Comparison of ENCODE assay signal across 25 mouse cellular contexts in genomic region chr11:109612871-109613529, GRCm38 (mm10). TPM values are rescaled to one million over a fixed set of nuclear protein-coding genes. Genes with fewer than 3 reads are reported as not detected.
DNase-seq lines count a peak whose midpoint lies in the region; ATAC-seq and TF ChIP-seq lines count a peak whose summit lies in the region.
"Had no signal": no experiment of that assay in that cellular context is flagged by ENCODE, and none has a peak within 500 bp of the region (broad histone marks: within the 10 kb centered on the region; RNA-seq: fewer than 3 reads in every experiment).

No protein-coding gene starts in this region.

- peaks cover 36% of the 10 kb centered on the region for H3K4me1 ChIP-seq in heart, embryonic 13.5 days
- peaks cover 41% of the 10 kb centered on the region for H3K4me1 ChIP-seq in heart, embryonic 10.5 days
- H3K4me1 ChIP-seq in MEL (ENCODE audit: control insufficient read depth in 1 of 2, insufficient read depth in 2 of 2, low read length in 2 of 2) = peaks cover 14 to 34% of the 10 kb centered on the region in 2 experiments
- H3K4me1 ChIP-seq in liver, embryonic 14.5 days (replicated peaks; ENCODE audit: control insufficient read depth in 2 of 2, insufficient read depth in 2 of 2, low read length in 1 of 2) = peaks cover 64 to 75% of the 10 kb centered on the region in 2 experiments
- H3K4me1 ChIP-seq in embryonic facial prominence, embryonic 10.5 days = peaks cover 37% of the 10 kb centered on the region

- DNase-seq in heart, embryonic 10.5 days (ENCODE audit: low spot score) = no peak
- peak; percentile 85 for DNase-seq in MEL (ENCODE audit: low read depth, low spot score)
- DNase-seq in liver, embryonic 14.5 days (ENCODE audit: low read depth in 3 of 3, low spot score in 3 of 3) = peak; percentile 81 to 86 (median 81)
- DNase-seq in embryonic facial prominence, embryonic 10.5 days (ENCODE audit: low spot score) = no peak
- DNase-seq in adrenal gland, adult 18-20 months (ENCODE audit: low spot score in 2 of 2) = no peak
- DNase-seq: adrenal gland, postnatal 10 days; cerebellum, adult 18-20 months; cerebellum, postnatal 25 days; heart, postnatal 10 days; kidney, adult 9 months; kidney, postnatal 4 days; lung, postnatal 4 days; right cerebral cortex, adult 18-20 months; thymus, adult 2 months had no signal

- no peak for ATAC-seq in heart, embryonic 13.5 days (ENCODE audit: extremely low read depth, insufficient number of reproducible peaks, low FRiP score, low TSS enrichment)
- peak; percentile 11; the same call in 1 of the 2 replicates for ATAC-seq in erythroblast, adult 5-6 weeks (replicated peaks; ENCODE audit: low FRiP score, poor library complexity, severe bottlenecking)
- peak; percentile 22 for ATAC-seq in liver, embryonic 14.5 days (ENCODE audit: insufficient read depth)
- ATAC-seq in activated CD4-positive, CD25-positive, alpha-beta regulatory T cell, adult 4 months = no peak
- ATAC-seq: CD4-positive, CD25-positive, alpha-beta regulatory T cell, adult 4 months; forebrain, embryonic 15.5 days; intestine, embryonic 15.5 days; midbrain, embryonic 13.5 days had no signal

- no peaks in the 10 kb centered on the region for H3K79me2 ChIP-seq in MEL (ENCODE audit: control insufficient read depth, insufficient read depth, low read length, poor library complexity)

- no peak for TF ChIP-seq CTCF in MEL (IDR thresholded peaks at IDR 0.05 in 2 of 3, conservative IDR thresholded peaks at IDR 0.05 in 1 of 3; ENCODE audit: control insufficient read depth in 1 of 3, insufficient read depth in 1 of 3, low read depth in 2 of 3, low read length in 3 of 3, poor library complexity in 1 of 3, severe bottlenecking in 1 of 3)
- no peak for TF ChIP-seq CTCF in liver, embryonic 14.5 days (IDR thresholded peaks at IDR 0.05; ENCODE audit: low read depth)

- no peak overlapping the region for H3K9ac ChIP-seq in heart, embryonic 13.5 days
- peak overlapping the region; percentile 40 for H3K9ac ChIP-seq in MEL (ENCODE audit: control insufficient read depth, low read depth, low read length, poor library complexity, severe bottlenecking)
- peak overlapping the region; percentile 52 for H3K9ac ChIP-seq in liver, embryonic 14.5 days (replicated peaks)
- H3K9ac ChIP-seq: lung, embryonic 15.5 days; midbrain, embryonic 13.5 days; neural tube, embryonic 12.5 days; stomach, embryonic 15.5 days had no signal

- no peak for TF ChIP-seq RAD21 in MEL (IDR thresholded peaks at IDR 0.05; ENCODE audit: low read depth, low read length)

- H3K27ac ChIP-seq in heart, embryonic 13.5 days (replicated peaks) = no peak overlapping the region
- no peak overlapping the region for H3K27ac ChIP-seq in heart, embryonic 10.5 days
- peak overlapping the region; percentile 88 for H3K27ac ChIP-seq in MEL (ENCODE audit: control insufficient read depth, low read depth, low read length)
- peak overlapping the region; percentile 99 for H3K27ac ChIP-seq in liver, embryonic 14.5 days
- no peak overlapping the region for H3K27ac ChIP-seq in embryonic facial prominence, embryonic 10.5 days (replicated peaks)
- H3K27ac ChIP-seq: forebrain, embryonic 15.5 days; intestine, embryonic 15.5 days; midbrain, embryonic 13.5 days; neural tube, embryonic 12.5 days had no signal

- H3K27me3 ChIP-seq in heart, embryonic 13.5 days (replicated peaks) = no peaks in the 10 kb centered on the region
- H3K27me3 ChIP-seq in heart, embryonic 10.5 days (ENCODE audit: insufficient read depth, poor library complexity, severe bottlenecking) = no peaks in the 10 kb centered on the region
- H3K27me3 ChIP-seq in MEL (ENCODE audit: control insufficient read depth in 1 of 2, insufficient read depth in 2 of 2, low read length in 2 of 2) = no peaks in the 10 kb centered on the region
- no peaks in the 10 kb centered on the region for H3K27me3 ChIP-seq in liver, embryonic 14.5 days (ENCODE audit: control insufficient read depth, insufficient read depth, low read length)
- peaks cover 7% of the 10 kb centered on the region; the same call in 1 of the 2 replicates for H3K27me3 ChIP-seq in embryonic facial prominence, embryonic 10.5 days (replicated peaks; ENCODE audit: low read depth, poor library complexity, severe bottlenecking)
- H3K27me3 ChIP-seq: intestine, embryonic 15.5 days; lung, embryonic 15.5 days; neural tube, embryonic 12.5 days; stomach, embryonic 15.5 days had no signal

- peak overlapping the region; percentile 87; the same call in 1 of the 2 replicates for H3K4me2 ChIP-seq in heart, embryonic 13.5 days
- H3K4me2 ChIP-seq in liver, embryonic 14.5 days (ENCODE audit: low read depth) = peak overlapping the region; percentile 90

- no peak overlapping the region for H3K4me3 ChIP-seq in heart, embryonic 13.5 days
- no peak overlapping the region for H3K4me3 ChIP-seq in heart, embryonic 10.5 days
- H3K4me3 ChIP-seq in MEL (ENCODE audit: control insufficient read depth in 1 of 2, insufficient read depth in 1 of 2, low read depth in 2 of 2, low read length in 2 of 2) = peak overlapping the region; percentile 33 to 44
- peak overlapping the region; percentile 45 to 52 for H3K4me3 ChIP-seq in liver, embryonic 14.5 days (ENCODE audit: insufficient read depth in 1 of 2, low read depth in 2 of 2, low read length in 2 of 2)
- H3K4me3 ChIP-seq in embryonic facial prominence, embryonic 10.5 days = no peak overlapping the region
- H3K4me3 ChIP-seq: neural tube, embryonic 12.5 days had no signal

- H3K9me3 ChIP-seq in heart, embryonic 13.5 days = no peaks in the 10 kb centered on the region
- H3K9me3 ChIP-seq in heart, embryonic 10.5 days = no peaks in the 10 kb centered on the region
- H3K9me3 ChIP-seq in MEL (replicated peaks; ENCODE audit: insufficient read depth, low read length) = no peaks in the 10 kb centered on the region
- no peaks in the 10 kb centered on the region for H3K9me3 ChIP-seq in liver, embryonic 14.5 days (ENCODE audit: control insufficient read depth, low read length)
- H3K9me3 ChIP-seq in embryonic facial prominence, embryonic 10.5 days = no peaks in the 10 kb centered on the region
- H3K9me3 ChIP-seq: forebrain, embryonic 15.5 days; G1E; intestine, embryonic 15.5 days; lung, embryonic 15.5 days; midbrain, embryonic 13.5 days; neural tube, embryonic 12.5 days; stomach, embryonic 15.5 days had no signal

- no peak for TF ChIP-seq POLR2A in MEL (IDR thresholded peaks at IDR 0.05; ENCODE audit: control insufficient read depth in 1 of 2, insufficient read depth in 1 of 2, low read depth in 1 of 2, low read length in 2 of 2, poor library complexity in 1 of 2)

- 51% methylated on average over 7 of the region's 7 CpGs for WGBS in heart, embryonic 13.5 days
- WGBS in heart, embryonic 10.5 days = 53% methylated on average over 7 of the region's 7 CpGs
- WGBS in liver, embryonic 14.5 days (ENCODE audit: insufficient replicate concordance) = 9% methylated on average over 7 of the region's 7 CpGs
- 73% methylated on average over 7 of the region's 7 CpGs for WGBS in embryonic facial prominence, embryonic 10.5 days

- peak; percentile 88 to 92 for TF ChIP-seq EP300 in MEL (IDR thresholded peaks at IDR 0.05; ENCODE audit: low read depth in 1 of 2, low read length in 2 of 2)
- peak; percentile 95 for TF ChIP-seq EP300 in liver, embryonic 14.5 days (IDR thresholded peaks at IDR 0.05; ENCODE audit: low read depth)

- no peaks in the 10 kb centered on the region for H3K36me3 ChIP-seq in heart, embryonic 13.5 days
- H3K36me3 ChIP-seq in heart, embryonic 10.5 days = no peaks in the 10 kb centered on the region
- H3K36me3 ChIP-seq in MEL (ENCODE audit: control insufficient read depth in 1 of 2, insufficient read depth in 2 of 2, low read length in 2 of 2) = peaks cover 0 to 29% of the 10 kb centered on the region in 2 experiments; a peak in 2 of 4 replicates
- H3K36me3 ChIP-seq in liver, embryonic 14.5 days (replicated peaks; ENCODE audit: control insufficient read depth, insufficient read depth, low read depth) = no peaks in the 10 kb centered on the region
- H3K36me3 ChIP-seq in embryonic facial prominence, embryonic 10.5 days (replicated peaks) = no peaks in the 10 kb centered on the region
- H3K36me3 ChIP-seq: forebrain, embryonic 15.5 days; G1E; intestine, embryonic 15.5 days; lung, embryonic 15.5 days; midbrain, embryonic 13.5 days; neural tube, embryonic 12.5 days; stomach, embryonic 15.5 days had no signal

RNA-seq across cellular contexts. Expression of gene Wipi1, which starts 1.2 kb away (rescaled TPM):
- polyA plus RNA-seq in heart, embryonic 13.5 days (2015; fragmentation: Nextera tagmentation; extraction: Ambion mirVana) = 44.7 and 48.0 TPM in 2 replicates
- 29.8 and 38.8 TPM in 2 replicates for polyA plus RNA-seq in heart, embryonic 10.5 days (2016; fragmentation: Nextera tagmentation; extraction: Ambion mirVana)
- total RNA-seq in MEL (2012; rRNA removed) = 2.5 and 2.6 TPM in 2 replicates
- 1 to 10 TPM in 1 of 2 experiments, not detected in 1; 8.2 TPM for polyA plus RNA-seq in MEL (2012; ENCODE audit: insufficient read depth in 1 of 2, insufficient read length in 2 of 2, low read depth in 1 of 2, low replicate concordance in 2 of 2, missing spikeins in 1 of 2)
- total RNA-seq in erythroblast, adult 5-6 weeks (2015; ENCODE audit: low replicate concordance) = 20.1 and 24.0 TPM in 2 replicates
- total RNA-seq in erythroblast, adult 5-6 weeks (2017; ENCODE audit: low replicate concordance) = 21.0 and 25.6 TPM in 2 replicates
- 8.3 and 11.9 TPM in 2 replicates for polyA plus RNA-seq in liver, embryonic 14.5 days (2012; rRNA removed)
- polyA plus RNA-seq in liver, embryonic 14.5 days (2014; fragmentation: Nextera tagmentation; extraction: Ambion mirVana) = 9.0 and 13.4 TPM in 2 replicates
- polyA plus RNA-seq in embryonic facial prominence, embryonic 10.5 days (2016; fragmentation: Nextera tagmentation; extraction: Ambion mirVana) = 20.7 and 25.3 TPM in 2 replicates
- under 1 TPM in 1 of 2 experiments, not detected in 1; 0.29 TPM for polyA plus RNA-seq in activated CD4-positive, CD25-positive, alpha-beta regulatory T cell, adult 4 months (2017; shearing (Covaris generic))
- 10 to 100 TPM; 18.1 to 28.9 TPM for total RNA-seq in adrenal gland, adult 18-20 months (2021)
- polyA plus RNA-seq: CD4-positive, CD25-positive, alpha-beta regulatory T cell, adult 4 months had no signal

RNA-seq across cellular contexts. Expression of gene Prkar1a, which starts 36.2 kb away (rescaled TPM):
- 375 and 413 TPM in 2 replicates for polyA plus RNA-seq in heart, embryonic 13.5 days (2015; fragmentation: Nextera tagmentation; extraction: Ambion mirVana)
- polyA plus RNA-seq in heart, embryonic 10.5 days (2016; fragmentation: Nextera tagmentation; extraction: Ambion mirVana) = 365 and 443 TPM in 2 replicates
- total RNA-seq in MEL (2012; rRNA removed) = 69.6 and 70.2 TPM in 2 replicates
- 100 to 1,000 TPM in 1 of 2 experiments, not detected in 1; 152 TPM for polyA plus RNA-seq in MEL (2012; ENCODE audit: insufficient read depth in 1 of 2, insufficient read length in 2 of 2, low read depth in 1 of 2, low replicate concordance in 2 of 2, missing spikeins in 1 of 2)
- total RNA-seq in erythroblast, adult 5-6 weeks (2015; ENCODE audit: low replicate concordance) = 30.0 and 33.6 TPM in 2 replicates
- 20.4 and 23.6 TPM in 2 replicates for total RNA-seq in erythroblast, adult 5-6 weeks (2017; ENCODE audit: low replicate concordance)
- 30.1 and 43.9 TPM in 2 replicates for polyA plus RNA-seq in liver, embryonic 14.5 days (2012; rRNA removed)
- 115 and 128 TPM in 2 replicates for polyA plus RNA-seq in liver, embryonic 14.5 days (2014; fragmentation: Nextera tagmentation; extraction: Ambion mirVana)
- 328 and 349 TPM in 2 replicates for polyA plus RNA-seq in embryonic facial prominence, embryonic 10.5 days (2016; fragmentation: Nextera tagmentation; extraction: Ambion mirVana)
- polyA plus RNA-seq in activated CD4-positive, CD25-positive, alpha-beta regulatory T cell, adult 4 months (2017; shearing (Covaris generic)) = 100 to 1,000 TPM; 491 to 502 TPM
- total RNA-seq in adrenal gland, adult 18-20 months (2021) = 100 to 1,000 TPM; 376 to 457 TPM

Comparison
In these comparisons a context has a peak if more than half of its experiments do, and no peak if none do; other contexts are left out.
1. ATAC-seq: peak in erythroblast, adult 5-6 weeks (single experiment) and liver, embryonic 14.5 days (single experiment); none in heart, embryonic 13.5 days (single experiment) and activated CD4-positive, CD25-positive, alpha-beta regulatory T cell, adult 4 months (single experiment).
2. H3K27ac ChIP-seq: peak in MEL (single experiment) and liver, embryonic 14.5 days (single experiment); none in heart, embryonic 13.5 days (single experiment), heart, embryonic 10.5 days (single experiment) and embryonic facial prominence, embryonic 10.5 days (single experiment).
3. H3K4me3 ChIP-seq: peak in MEL (2 of 2) and liver, embryonic 14.5 days (2 of 2); none in heart, embryonic 13.5 days (single experiment), heart, embryonic 10.5 days (single experiment) and embryonic facial prominence, embryonic 10.5 days (single experiment).
4. DNase-seq: peak in MEL (single experiment) and liver, embryonic 14.5 days (3 of 3); none in heart, embryonic 10.5 days (single experiment), embryonic facial prominence, embryonic 10.5 days (single experiment) and adrenal gland, adult 18-20 months (0 of 2).